Mouse (Mus musculus) E14TG2a.4 (cell line): Measurements from ENCODE around the gene Atat1.

Source experiments
- CTCF ChIP-seq: conservative IDR thresholded peaks from 2 replicates; pipeline ENCODE4 v1.5.1; 2014; ENCODE audit warnings: low read length
- POU5F1 ChIP-seq: IDR thresholded peaks from 2 replicates; pipeline ENCODE4 v1.6.1; 2014; ENCODE audit warnings: low read length, borderline replicate concordance

GRCm38 (mm10) chr17:35860831-35861197 is 49.1 kb downstream of the Atat1 start:
- TF ChIP-seq CTCF, result no peak
- no peak for TF ChIP-seq POU5F1
